ENCODE assay signal across 19 mouse cellular contexts in the genomic region with DNA sequence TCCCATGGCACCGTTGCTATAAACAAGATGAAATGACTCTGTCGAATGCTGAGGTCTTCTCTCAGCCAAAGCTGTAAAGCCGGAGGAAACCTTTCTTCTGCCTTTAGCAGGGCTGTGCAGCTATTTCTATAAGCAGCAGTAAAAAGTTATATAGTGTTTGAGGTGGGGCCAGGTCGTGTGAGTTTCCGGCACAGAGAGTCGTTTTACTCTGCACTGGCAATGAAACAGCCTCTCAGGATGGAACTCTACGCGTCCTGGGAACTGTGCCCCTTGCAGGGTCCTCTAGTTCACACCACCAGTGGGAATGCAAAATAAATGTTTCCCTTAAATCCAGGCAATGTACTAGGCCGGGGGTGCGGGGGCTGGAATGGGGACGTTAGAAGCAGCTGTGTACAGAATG.
DNase-seq lines count a peak whose midpoint lies in the region; ATAC-seq and TF ChIP-seq lines count a peak whose summit lies in the region.
"Had no signal": no experiment of that assay in that cellular context is flagged by ENCODE, and none has a peak within 500 bp of the region (broad histone marks: within the 10 kb centered on the region; RNA-seq: fewer than 3 reads in every experiment).

No protein-coding gene starts in this region.

- ATAC-seq in kidney, embryonic 14.5 days (ENCODE audit: low FRiP score, low TSS enrichment) = peak; percentile 68; the same call in 1 of the 2 replicates
- ATAC-seq in intestine, postnatal 0 days = peak; percentile 57; the same call in 1 of the 2 replicates
- peak; percentile 90 for ATAC-seq in limb, embryonic 13.5 days (ENCODE audit: low FRiP score, low read depth)
- ATAC-seq: CD4-positive, CD25-positive, alpha-beta regulatory T cell, adult 4 months; forebrain, embryonic 14.5 days had no signal

- H3K4me2 ChIP-seq in kidney, embryonic 14.5 days (replicated peaks; ENCODE audit: low read depth, low read length) = no peak overlapping the region
- H3K4me2 ChIP-seq in intestine, postnatal 0 days (replicated peaks; ENCODE audit: low read depth) = no peak overlapping the region; the same call in 1 of the 2 replicates
- H3K4me2 ChIP-seq in limb, embryonic 13.5 days (replicated peaks) = peak overlapping the region; percentile 51
- H3K4me2 ChIP-seq: heart, embryonic 13.5 days had no signal

- H3K36me3 ChIP-seq in kidney, embryonic 14.5 days (ENCODE audit: control insufficient read depth, insufficient read depth, low read length) = no peaks in the 10 kb centered on the region
- H3K36me3 ChIP-seq in intestine, postnatal 0 days (ENCODE audit: control insufficient read depth, insufficient read depth) = no peaks in the 10 kb centered on the region
- H3K36me3 ChIP-seq in limb, embryonic 13.5 days = no peaks in the 10 kb centered on the region
- H3K36me3 ChIP-seq: embryonic facial prominence, embryonic 10.5 days; G1E; heart, embryonic 13.5 days had no signal

- no peaks in the 10 kb centered on the region for H3K9me3 ChIP-seq in kidney, embryonic 14.5 days (ENCODE audit: control insufficient read depth, low read length)
- no peaks in the 10 kb centered on the region for H3K9me3 ChIP-seq in intestine, postnatal 0 days (ENCODE audit: control insufficient read depth)
- peaks cover 5% of the 10 kb centered on the region; the same call in 1 of the 2 replicates for H3K9me3 ChIP-seq in limb, embryonic 13.5 days
- H3K9me3 ChIP-seq: embryonic facial prominence, embryonic 10.5 days; G1E; heart, embryonic 13.5 days had no signal

- no peak for TF ChIP-seq CTCF in intestine, postnatal 0 days (IDR thresholded peaks at IDR 0.05; ENCODE audit: low read depth)

- WGBS in kidney, embryonic 14.5 days = 20% methylated on average over 11 of the region's 11 CpGs
- 35% methylated on average over 11 of the region's 11 CpGs for WGBS in intestine, postnatal 0 days
- WGBS in limb, embryonic 13.5 days = 15% methylated on average over 11 of the region's 11 CpGs

- H3K9ac ChIP-seq in kidney, embryonic 14.5 days (ENCODE audit: low read depth, low read length) = no peak overlapping the region
- no peak overlapping the region for H3K9ac ChIP-seq in intestine, postnatal 0 days (ENCODE audit: low read depth, low read length)
- no peak overlapping the region for H3K9ac ChIP-seq in limb, embryonic 13.5 days
- H3K9ac ChIP-seq: heart, embryonic 13.5 days had no signal

- H3K27me3 ChIP-seq in kidney, embryonic 14.5 days (ENCODE audit: control insufficient read depth, insufficient read depth, low read length) = no peaks in the 10 kb centered on the region
- no peaks in the 10 kb centered on the region for H3K27me3 ChIP-seq in intestine, postnatal 0 days (replicated peaks; ENCODE audit: control insufficient read depth, insufficient read depth, low read length)
- H3K27me3 ChIP-seq in limb, embryonic 13.5 days = no peaks in the 10 kb centered on the region
- H3K27me3 ChIP-seq: heart, embryonic 13.5 days had no signal

- no peak overlapping the region for H3K4me3 ChIP-seq in kidney, embryonic 14.5 days (ENCODE audit: low read length)
- H3K4me3 ChIP-seq in intestine, postnatal 0 days (ENCODE audit: low read depth, low read length) = no peak overlapping the region
- no peak overlapping the region for H3K4me3 ChIP-seq in limb, embryonic 13.5 days
- H3K4me3 ChIP-seq: embryonic facial prominence, embryonic 10.5 days; heart, embryonic 13.5 days had no signal

- no peak for DNase-seq in kidney, adult 8-10 months
- DNase-seq in forelimb bud, embryonic 11.5 days (ENCODE audit: low read depth, low spot score) = peak; percentile 53
- DNase-seq in Muller cell, postnatal 12 days (ENCODE audit: inconsistent ontology term) = no peak
- DNase-seq in right cerebral cortex, adult 18-20 months = no peak
- DNase-seq in right cerebral cortex, postnatal 4 days = no peak
- DNase-seq: adrenal gland, postnatal 25 days; B cell, adult 2 months; cerebellum, adult 18-20 months; cerebellum, adult 9-11 months; gastrocnemius, postnatal 36 days; heart, postnatal 36 days had no signal

- no peak overlapping the region for H3K27ac ChIP-seq in kidney, embryonic 14.5 days (ENCODE audit: low read depth, low read length)
- no peak overlapping the region for H3K27ac ChIP-seq in intestine, postnatal 0 days (ENCODE audit: low read depth, low read length)
- H3K27ac ChIP-seq in limb, embryonic 13.5 days = 0 out of 2 replicates have a peak overlapping the region, but pooled peaks have one; percentile 44
- H3K27ac ChIP-seq: embryonic facial prominence, embryonic 10.5 days; heart, embryonic 13.5 days had no signal

- 0 out of 2 replicates have a peak, but pooled peaks cover 4% of the 10 kb centered on the region for H3K4me1 ChIP-seq in kidney, embryonic 14.5 days (ENCODE audit: control insufficient read depth, insufficient read depth, low read length)
- no peaks in the 10 kb centered on the region for H3K4me1 ChIP-seq in intestine, postnatal 0 days (replicated peaks; ENCODE audit: control insufficient read depth, insufficient read depth, low read length)
- H3K4me1 ChIP-seq in limb, embryonic 13.5 days = peaks cover 27% of the 10 kb centered on the region
- H3K4me1 ChIP-seq: heart, embryonic 13.5 days had no signal
